ENCODE assay signal across 8 mouse cellular contexts in the genomic region with DNA sequence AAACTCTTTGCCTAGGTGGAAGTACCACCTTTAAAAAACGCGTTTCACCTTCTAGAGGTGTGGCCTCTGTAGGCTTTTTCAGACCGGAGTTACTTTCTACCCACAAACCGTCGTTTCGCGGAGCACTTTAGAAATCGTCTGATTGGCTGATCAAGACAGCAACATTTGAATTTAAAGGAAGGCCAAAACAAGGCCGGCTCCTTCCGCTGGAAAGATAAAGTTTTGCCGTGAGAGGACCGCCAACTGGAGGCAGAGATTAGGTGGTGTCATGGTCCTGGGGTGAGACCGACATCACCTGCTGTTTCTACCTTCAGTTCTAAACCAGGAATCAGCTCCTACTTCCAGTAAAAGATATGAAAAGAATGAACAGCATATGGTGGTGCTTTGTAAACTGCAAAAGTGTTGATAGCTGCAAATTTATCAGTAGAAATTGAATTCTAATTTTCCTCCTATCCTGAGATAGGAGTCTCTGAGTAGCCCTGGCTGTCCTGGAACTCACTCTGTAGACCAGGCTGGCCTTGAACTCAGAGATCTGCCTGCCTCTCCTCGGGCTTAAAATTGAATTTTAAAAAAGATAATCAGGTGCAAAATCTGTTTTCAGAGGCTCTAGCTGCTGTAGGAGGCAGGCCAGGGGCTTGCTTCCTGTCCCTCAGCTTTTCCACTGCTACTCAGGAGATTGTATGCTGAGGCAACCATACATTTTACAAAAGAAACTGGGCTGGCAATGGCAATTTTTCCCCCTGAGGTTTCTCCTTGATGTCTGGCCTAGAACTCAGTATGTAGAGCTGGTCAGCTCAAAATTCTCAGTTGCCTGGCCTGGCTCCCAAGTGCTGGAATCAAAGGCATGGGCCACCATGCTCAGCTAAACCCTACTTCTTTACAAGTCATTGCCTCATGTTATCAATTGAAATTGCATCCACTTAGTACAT. TPM values are rescaled to one million over a fixed set of nuclear protein-coding genes. Genes with fewer than 3 reads are reported as not detected.
DNase-seq lines count a peak whose midpoint lies in the region; ATAC-seq lines count a peak whose summit lies in the region.

No protein-coding gene starts in this region.

- 7% methylated on average over 14 of the region's 14 CpGs for WGBS in midbrain, embryonic 11.5 days
- WGBS in midbrain, embryonic 13.5 days, result 7% methylated on average over 14 of the region's 14 CpGs
- WGBS in hindbrain, embryonic 15.5 days, result 7% methylated on average over 14 of the region's 14 CpGs

- H3K9me3 ChIP-seq in midbrain, embryonic 11.5 days (ENCODE audit: control insufficient read depth, low read length), result no peaks in the 10 kb centered on the region
- H3K9me3 ChIP-seq in midbrain, embryonic 13.5 days, result no peaks in the 10 kb centered on the region
- no peaks in the 10 kb centered on the region for H3K9me3 ChIP-seq in hindbrain, embryonic 15.5 days
- no peaks in the 10 kb centered on the region for H3K9me3 ChIP-seq in megakaryocyte, embryonic 14.5 days

- no peak for ATAC-seq in midbrain, embryonic 11.5 days (ENCODE audit: low FRiP score)
- no peak for ATAC-seq in midbrain, embryonic 13.5 days
- no peak for ATAC-seq in hindbrain, embryonic 15.5 days (ENCODE audit: low FRiP score, low read depth)

- H3K36me3 ChIP-seq in midbrain, embryonic 11.5 days (ENCODE audit: control insufficient read depth, insufficient read depth, low read length), result peaks cover 10% of the 10 kb centered on the region
- peaks cover 21% of the 10 kb centered on the region for H3K36me3 ChIP-seq in midbrain, embryonic 13.5 days
- peaks cover 32% of the 10 kb centered on the region for H3K36me3 ChIP-seq in hindbrain, embryonic 15.5 days
- peaks cover 36% of the 10 kb centered on the region for H3K36me3 ChIP-seq in megakaryocyte, embryonic 14.5 days (replicated peaks; ENCODE audit: low read length)

- peak overlapping the region; percentile 13; the same call in 1 of the 2 replicates for H3K4me2 ChIP-seq in midbrain, embryonic 11.5 days
- H3K4me2 ChIP-seq in midbrain, embryonic 13.5 days (replicated peaks), result no peak overlapping the region
- peak overlapping the region; percentile 33 for H3K4me2 ChIP-seq in hindbrain, embryonic 15.5 days

- no peak overlapping the region for H3K27ac ChIP-seq in midbrain, embryonic 11.5 days (ENCODE audit: low read depth, low read length)
- no peak overlapping the region for H3K27ac ChIP-seq in midbrain, embryonic 13.5 days
- no peak overlapping the region for H3K27ac ChIP-seq in hindbrain, embryonic 15.5 days (replicated peaks)

- H3K4me3 ChIP-seq in midbrain, embryonic 11.5 days (ENCODE audit: low read depth, low read length), result no peak overlapping the region
- no peak overlapping the region for H3K4me3 ChIP-seq in midbrain, embryonic 13.5 days (replicated peaks)
- H3K4me3 ChIP-seq in hindbrain, embryonic 15.5 days, result no peak overlapping the region
- peak overlapping the region; percentile 88 for H3K4me3 ChIP-seq in megakaryocyte, embryonic 14.5 days (replicated peaks)

- H3K9ac ChIP-seq in midbrain, embryonic 11.5 days (ENCODE audit: low read length), result no peak overlapping the region
- H3K9ac ChIP-seq in midbrain, embryonic 13.5 days (replicated peaks), result no peak overlapping the region
- no peak overlapping the region for H3K9ac ChIP-seq in hindbrain, embryonic 15.5 days

- DNase-seq in midbrain, embryonic 11.5 days (ENCODE audit: low spot score, missing footprints), result peak; percentile 81
- peak; percentile 86 for DNase-seq in c-Kit-positive CD71-positive TER-119-positive erythroid progenitor cells, embryonic 14.5 days (ENCODE audit: low spot score)
- no peak for DNase-seq in cerebellum, postnatal 14 days
- DNase-seq in cerebellum, adult 9-10 months, result no peak
- no peak for DNase-seq in layer of hippocampus, adult 8-10 months (ENCODE audit: low spot score in 2 of 2)

- no peaks in the 10 kb centered on the region for H3K4me1 ChIP-seq in midbrain, embryonic 11.5 days (ENCODE audit: control insufficient read depth, insufficient read depth, low read length)
- no peaks in the 10 kb centered on the region for H3K4me1 ChIP-seq in midbrain, embryonic 13.5 days (replicated peaks)
- no peaks in the 10 kb centered on the region for H3K4me1 ChIP-seq in hindbrain, embryonic 15.5 days (replicated peaks)
- H3K4me1 ChIP-seq in megakaryocyte, embryonic 14.5 days, result peaks cover 22% of the 10 kb centered on the region

- H3K27me3 ChIP-seq in midbrain, embryonic 11.5 days (ENCODE audit: control insufficient read depth, insufficient read depth, low read length), result no peaks in the 10 kb centered on the region
- no peaks in the 10 kb centered on the region for H3K27me3 ChIP-seq in midbrain, embryonic 13.5 days
- H3K27me3 ChIP-seq in hindbrain, embryonic 15.5 days, result no peaks in the 10 kb centered on the region
- H3K27me3 ChIP-seq in megakaryocyte, embryonic 14.5 days (replicated peaks), result peaks cover 3% of the 10 kb centered on the region

RNA-seq across cellular contexts. Expression of a gene that starts 14.0 kb away (rescaled TPM):
- polyA plus RNA-seq in midbrain, embryonic 11.5 days (2014; fragmentation: Nextera tagmentation; extraction: Ambion mirVana), result 24.5 and 28.8 TPM in 2 replicates
- polyA plus RNA-seq in midbrain, embryonic 13.5 days (2015; fragmentation: Nextera tagmentation; extraction: Ambion mirVana), result 42.3 and 44.0 TPM in 2 replicates
- polyA plus RNA-seq in hindbrain, embryonic 15.5 days (2015; fragmentation: Nextera tagmentation; extraction: Ambion mirVana), result 35.7 and 36.6 TPM in 2 replicates
- polyA plus RNA-seq in megakaryocyte, embryonic 14.5 days (2012; ENCODE audit: insufficient read depth, low replicate concordance), result 0.20 TPM in 1 of 2 replicates, not detected in the other
- total RNA-seq in layer of hippocampus, adult 8-10 months (2022), result 10 to 100 TPM; 14.1 to 20.7 (median 18.6) TPM

RNA-seq across cellular contexts. Expression of a gene that starts 19.8 kb away (rescaled TPM):
- 4.2 and 5.1 TPM in 2 replicates for polyA plus RNA-seq in midbrain, embryonic 11.5 days (2014; fragmentation: Nextera tagmentation; extraction: Ambion mirVana)
- polyA plus RNA-seq in midbrain, embryonic 13.5 days (2015; fragmentation: Nextera tagmentation; extraction: Ambion mirVana), result 6.2 and 8.1 TPM in 2 replicates
- polyA plus RNA-seq in hindbrain, embryonic 15.5 days (2015; fragmentation: Nextera tagmentation; extraction: Ambion mirVana), result 16.8 and 18.9 TPM in 2 replicates
- not detected in 2 replicates for polyA plus RNA-seq in megakaryocyte, embryonic 14.5 days (2012; ENCODE audit: insufficient read depth, low replicate concordance)
- total RNA-seq in layer of hippocampus, adult 8-10 months (2022), result 1 to 10 TPM; 3.3 to 4.8 (median 3.5) TPM

RNA-seq across cellular contexts. Expression of a gene that starts 26.9 kb away (rescaled TPM):
- polyA plus RNA-seq in midbrain, embryonic 11.5 days (2014; fragmentation: Nextera tagmentation; extraction: Ambion mirVana), result 0.22 TPM in 1 of 2 replicates, not detected in the other
- not detected in 2 replicates for polyA plus RNA-seq in midbrain, embryonic 13.5 days (2015; fragmentation: Nextera tagmentation; extraction: Ambion mirVana)
- 0.52 and 0.83 TPM in 2 replicates for polyA plus RNA-seq in hindbrain, embryonic 15.5 days (2015; fragmentation: Nextera tagmentation; extraction: Ambion mirVana)
- polyA plus RNA-seq in megakaryocyte, embryonic 14.5 days (2012; ENCODE audit: insufficient read depth, low replicate concordance), result not detected in 2 replicates
- not detected for total RNA-seq in layer of hippocampus, adult 8-10 months (2022)

RNA-seq across cellular contexts. Expression of a gene that starts 28.3 kb away (rescaled TPM):
- 16.8 and 17.0 TPM in 2 replicates for polyA plus RNA-seq in midbrain, embryonic 11.5 days (2014; fragmentation: Nextera tagmentation; extraction: Ambion mirVana)
- polyA plus RNA-seq in midbrain, embryonic 13.5 days (2015; fragmentation: Nextera tagmentation; extraction: Ambion mirVana), result 14.9 and 15.6 TPM in 2 replicates
- polyA plus RNA-seq in hindbrain, embryonic 15.5 days (2015; fragmentation: Nextera tagmentation; extraction: Ambion mirVana), result 13.3 and 13.8 TPM in 2 replicates
- polyA plus RNA-seq in megakaryocyte, embryonic 14.5 days (2012; ENCODE audit: insufficient read depth, low replicate concordance), result 27.6 and 28.1 TPM in 2 replicates
- total RNA-seq in layer of hippocampus, adult 8-10 months (2022), result 10 to 100 TPM in 3 of 4 experiments, 1 to 10 TPM in 1; 9.7 to 11.6 (median 11.2) TPM

RNA-seq across cellular contexts. Expression of a gene that starts 30.2 kb away (rescaled TPM):
- polyA plus RNA-seq in midbrain, embryonic 11.5 days (2014; fragmentation: Nextera tagmentation; extraction: Ambion mirVana), result 0.37 TPM in 1 of 2 replicates, not detected in the other
- 0.17 and 0.62 TPM in 2 replicates for polyA plus RNA-seq in midbrain, embryonic 13.5 days (2015; fragmentation: Nextera tagmentation; extraction: Ambion mirVana)
- 0.48 and 0.64 TPM in 2 replicates for polyA plus RNA-seq in hindbrain, embryonic 15.5 days (2015; fragmentation: Nextera tagmentation; extraction: Ambion mirVana)
- not detected in 2 replicates for polyA plus RNA-seq in megakaryocyte, embryonic 14.5 days (2012; ENCODE audit: insufficient read depth, low replicate concordance)
- not detected for total RNA-seq in layer of hippocampus, adult 8-10 months (2022)

Comparison
In these comparisons a context has a peak if more than half of its experiments do, and no peak if none do; other contexts are left out.
1. DNase-seq: peak in midbrain, embryonic 11.5 days (single experiment) and c-Kit-positive CD71-positive TER-119-positive erythroid progenitor cells, embryonic 14.5 days (single experiment); none in cerebellum, postnatal 14 days (0 of 2), cerebellum, adult 9-10 months (single experiment) and layer of hippocampus, adult 8-10 months (0 of 2).
2. RNA of a gene that starts 14.0 kb away (polyA plus RNA-seq): 42.3 to 44.0 TPM in midbrain, embryonic 13.5 days, 35.7 to 36.6 TPM in hindbrain, embryonic 15.5 days and 24.5 to 28.8 TPM in midbrain, embryonic 11.5 days; 0.20 TPM in megakaryocyte, embryonic 14.5 days; every median in the first group is over 10 times any median in the second.